Mouse (Mus musculus) large intestine, adult 2 months (tissue): ENCODE results near the gene Uxs1. TPM values are rescaled to one million over a fixed set of nuclear protein-coding genes. Genes with fewer than 3 reads are reported as not detected.

Experiments used
- DNase-seq: peaks from one replicate; pipeline ENCODE4 v3.0.0-alpha.2; 2012; ENCODE audit warnings: low read depth, low spot score
- WGBS: fragments of 180-500 bp; shearing (Covaris S2); methylation state at CpG from one replicate; pipeline ENCODE4 v1.1.7; 2018; 5-methylcytosine and 5-hydroxymethylcytosine counted together
- polyA plus RNA-seq: library from polyadenylated mRNA; depleted of rRNA; stranded (reverse); fragments of >200 nt; gene quantifications from 2 replicates; pipeline ENCODE4 v1.2.3, GENCODE M21; 2012; rRNA removed

The Uxs1 gene
- polyA plus RNA-seq, result 7.8 and 9.1 TPM in 2 replicates

DNA sequence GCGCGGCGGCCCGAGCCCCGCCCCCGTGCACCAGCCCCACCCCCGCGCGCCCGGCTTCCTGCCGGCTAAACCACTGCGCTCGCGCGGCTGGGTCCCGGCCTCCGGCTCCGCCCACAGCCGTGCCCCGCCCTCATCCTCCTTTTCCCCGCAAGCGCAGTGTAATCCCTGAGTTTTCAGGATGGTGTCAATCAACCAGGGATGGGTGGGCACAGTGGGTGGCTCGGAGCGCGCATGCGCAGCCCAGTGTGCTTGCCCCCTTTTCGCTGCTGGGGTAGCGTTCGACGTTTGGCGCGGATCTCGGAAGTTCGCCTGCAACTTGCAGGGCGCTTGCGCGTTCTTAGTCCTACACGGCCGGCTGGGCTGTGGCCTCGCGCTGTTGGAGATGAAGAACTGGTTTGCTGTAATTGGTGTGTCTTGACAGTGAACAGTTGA is at the start of gene Uxs1:
Uxs1 (minus strand) TSS at position 38 of the 432 bp plus-strand sequence.
- WGBS, result under 1% methylated on average over 40 of the region's 41 CpGs
- peak; percentile 84 for DNase-seq

DNA sequence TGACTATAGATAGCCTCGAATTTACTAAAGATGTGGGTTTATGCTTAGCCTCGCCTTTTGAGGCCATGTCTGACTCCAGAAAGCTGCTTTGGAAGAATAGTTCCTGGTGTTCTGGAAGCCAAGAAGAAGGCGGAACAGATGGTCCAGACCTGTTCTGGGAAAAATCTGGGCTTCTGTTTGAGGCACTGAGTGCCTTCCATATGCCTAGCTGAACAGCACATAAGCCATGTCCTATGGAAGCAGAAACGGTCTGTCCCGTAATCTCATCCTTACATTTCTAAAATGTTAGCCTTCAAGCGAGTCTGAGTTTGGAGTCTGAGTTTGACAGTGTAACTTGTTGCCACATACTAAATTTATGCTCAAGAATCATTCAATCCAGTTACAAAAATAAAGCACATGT is 49.6 kb upstream of the Uxs1 start:
- WGBS, result 90% methylated on average over 6 of the region's 6 CpGs
- no peak for DNase-seq

DNA sequence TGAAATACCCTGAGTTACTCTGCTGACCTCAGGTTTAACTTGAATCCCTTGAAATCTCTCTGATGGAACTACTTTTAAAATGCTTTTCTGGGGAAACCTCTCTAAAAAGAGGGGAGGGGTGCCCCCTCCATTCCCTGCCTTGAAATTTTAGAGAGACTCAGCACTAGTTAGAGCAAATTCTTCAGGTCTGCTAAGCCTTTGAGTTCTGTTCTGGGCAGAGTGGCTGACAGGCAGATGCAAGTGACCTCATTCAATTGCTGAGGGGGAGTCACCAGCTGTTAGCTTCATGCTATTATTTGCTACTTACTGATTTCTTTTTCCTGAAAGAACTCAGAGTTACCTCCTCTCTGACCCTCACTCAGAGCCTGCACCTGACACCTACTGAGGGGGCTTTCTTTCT is 43.5 kb upstream of the Uxs1 start:
- no peak for DNase-seq

DNA sequence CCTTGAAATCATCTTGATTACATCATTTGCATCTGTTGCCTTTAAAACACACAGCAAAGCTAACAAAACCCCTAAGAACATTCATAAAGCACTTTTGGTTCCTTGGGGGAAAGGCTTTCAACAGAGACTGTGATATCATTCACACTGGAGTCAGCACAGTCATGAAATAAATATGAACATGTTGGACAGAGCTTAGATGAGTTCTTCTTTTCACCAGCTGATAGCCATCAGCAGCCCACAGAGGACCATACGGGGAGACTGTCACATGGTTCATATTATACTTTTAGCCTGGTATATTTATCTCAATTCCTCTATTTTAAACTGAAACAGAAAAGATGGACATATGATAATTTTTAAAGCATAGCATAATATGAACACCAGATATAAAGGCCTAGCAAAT is 40.9 kb upstream of the Uxs1 start:
- no peak for DNase-seq
- WGBS, result 76% methylated on average over 1 of the region's 1 CpGs

DNA sequence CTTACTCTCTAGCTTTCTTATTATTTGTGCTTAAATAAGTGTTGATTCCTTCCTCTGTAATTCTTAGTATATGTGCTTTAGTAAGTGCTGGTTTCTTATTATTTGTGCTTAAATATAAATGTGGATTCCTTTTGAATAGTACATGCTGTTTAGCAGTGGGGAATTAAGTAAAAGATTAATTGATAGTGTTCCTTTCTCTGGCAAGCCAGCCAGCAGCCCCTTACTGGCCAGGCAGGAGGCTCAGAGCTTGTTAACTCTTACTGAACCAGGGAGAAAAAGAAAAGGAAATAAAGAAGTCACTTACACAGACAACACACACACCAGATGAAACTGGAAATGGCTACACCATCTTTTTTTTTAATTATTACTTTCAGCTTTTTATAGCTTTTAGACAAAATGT is 37.2 kb upstream of the Uxs1 start:
- DNase-seq, result no peak

DNA sequence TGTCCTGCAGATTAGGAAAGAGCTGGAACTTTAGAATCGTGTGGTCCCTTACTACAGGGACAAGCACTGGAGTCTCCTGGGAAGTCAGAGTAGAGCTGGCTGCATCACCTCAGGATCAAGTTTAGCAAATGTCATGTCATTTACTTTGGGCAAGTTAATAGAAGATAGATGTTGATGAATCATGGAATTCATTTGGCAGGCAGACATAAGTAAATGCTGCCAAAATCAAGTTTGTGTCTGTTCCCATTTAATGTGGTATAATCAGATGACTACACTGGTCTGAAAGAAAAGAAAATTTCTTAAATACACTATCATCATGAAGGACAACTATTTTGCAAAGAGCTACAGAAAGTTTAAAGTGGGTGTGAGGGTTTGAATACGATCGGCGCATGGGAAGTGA is 35.0 kb upstream of the Uxs1 start:
- no peak for DNase-seq
- WGBS, result 90% methylated on average over 4 of the region's 4 CpGs

DNA sequence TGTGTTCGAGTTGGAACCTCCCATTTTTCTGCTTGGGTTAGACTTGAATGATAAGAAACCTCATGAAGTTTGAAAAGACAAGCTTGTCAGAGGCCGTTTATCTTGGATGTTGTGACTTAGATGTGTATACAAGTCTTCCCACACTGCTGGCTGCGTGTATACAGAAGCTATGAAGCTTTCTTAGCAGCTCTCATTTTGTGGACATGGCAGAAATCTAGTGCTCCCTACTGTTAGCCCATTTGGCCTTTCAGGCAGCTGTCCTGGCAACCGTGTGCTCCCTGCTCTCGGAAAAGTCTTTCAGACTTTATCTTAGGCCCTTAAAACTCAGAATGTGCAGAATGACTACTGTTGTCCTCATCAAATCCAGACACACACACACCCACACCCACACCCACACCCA is 31.4 kb upstream of the Uxs1 start:
- DNase-seq, result no peak
- WGBS, result 56% methylated on average over 5 of the region's 5 CpGs

DNA sequence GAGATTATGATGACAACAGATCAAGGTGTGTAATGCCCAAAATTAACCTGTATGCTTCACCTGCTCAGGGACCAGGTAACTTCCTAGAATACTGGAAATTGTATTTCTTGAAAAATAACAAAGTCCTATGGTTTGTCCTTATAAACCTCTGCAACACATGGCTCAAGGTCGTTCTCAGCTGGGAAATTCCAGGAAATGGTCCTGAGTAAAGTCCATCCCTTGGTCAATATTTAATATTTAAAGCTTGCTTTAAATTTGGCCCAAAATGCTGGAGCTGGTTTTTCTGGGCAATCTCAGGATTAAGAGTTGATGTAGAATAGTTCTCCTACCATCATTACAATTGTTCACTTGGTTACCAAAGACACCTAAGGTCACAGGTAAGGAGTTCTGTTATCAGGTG is 30.1 kb upstream of the Uxs1 start:
- 51% methylated on average over 1 of the region's 1 CpGs for WGBS
- no peak for DNase-seq

DNA sequence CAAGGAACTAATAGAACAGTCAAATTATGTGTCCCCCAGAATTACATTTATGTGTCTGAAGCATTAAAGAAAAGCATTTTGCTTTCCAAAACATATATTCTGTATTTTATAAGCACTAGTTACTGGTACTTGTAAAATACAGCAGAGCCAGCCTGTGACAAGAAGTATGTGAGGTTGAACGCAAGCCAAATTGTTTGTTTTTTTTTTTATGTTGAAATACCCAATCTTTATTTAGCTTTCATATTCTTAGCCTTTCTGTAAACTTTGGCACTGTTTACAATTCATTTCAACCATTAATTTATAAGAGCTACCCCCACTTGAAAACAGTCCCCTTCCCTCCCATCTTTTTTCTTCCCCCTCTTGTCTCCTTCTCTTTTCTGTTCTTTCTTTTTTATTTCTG is 28.0 kb upstream of the Uxs1 start:
- DNase-seq, result no peak
- WGBS, result 54% methylated on average over 1 of the region's 1 CpGs

DNA sequence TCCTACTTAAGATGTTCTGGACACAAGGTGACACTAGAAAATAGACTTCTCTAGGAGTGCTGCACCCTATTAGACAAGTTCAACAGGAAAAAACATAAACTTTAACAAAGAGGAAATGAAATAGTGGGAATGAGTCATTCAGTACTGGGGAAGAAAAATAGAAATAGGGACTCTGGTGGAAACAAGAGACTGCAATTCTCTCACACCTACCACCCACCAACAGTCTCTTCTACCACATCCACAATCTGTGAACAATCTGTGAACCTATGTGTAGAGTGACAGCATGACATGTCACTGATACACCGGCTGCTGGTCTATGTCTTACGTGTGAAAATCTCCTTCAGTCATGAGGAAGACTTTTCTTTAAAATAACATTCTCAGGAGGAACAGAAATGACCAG is 15.8 kb upstream of the Uxs1 start:
- no peak for DNase-seq
- WGBS, result 90% methylated on average over 2 of the region's 2 CpGs

DNA sequence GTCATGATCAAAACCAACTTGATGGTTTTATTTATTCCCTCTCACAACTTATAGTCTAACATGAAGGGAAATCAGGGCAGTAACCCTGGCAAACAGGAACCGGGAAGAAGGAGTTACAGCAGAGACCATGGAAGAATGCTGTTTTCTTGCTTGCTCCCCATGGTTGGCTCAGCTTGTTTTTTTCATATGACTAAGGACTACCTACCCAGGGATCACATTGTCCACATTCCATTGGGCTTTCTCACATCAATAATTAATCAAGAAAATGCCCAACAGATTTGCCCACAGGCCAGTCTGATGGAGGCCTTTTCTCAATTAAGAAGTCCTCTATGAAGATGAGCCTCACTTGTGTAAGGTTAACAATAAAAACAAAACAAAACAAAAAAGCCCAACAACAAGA is 9.6 kb upstream of the Uxs1 start:
- no peak for DNase-seq
- WGBS, result 96% methylated on average over 1 of the region's 1 CpGs

DNA sequence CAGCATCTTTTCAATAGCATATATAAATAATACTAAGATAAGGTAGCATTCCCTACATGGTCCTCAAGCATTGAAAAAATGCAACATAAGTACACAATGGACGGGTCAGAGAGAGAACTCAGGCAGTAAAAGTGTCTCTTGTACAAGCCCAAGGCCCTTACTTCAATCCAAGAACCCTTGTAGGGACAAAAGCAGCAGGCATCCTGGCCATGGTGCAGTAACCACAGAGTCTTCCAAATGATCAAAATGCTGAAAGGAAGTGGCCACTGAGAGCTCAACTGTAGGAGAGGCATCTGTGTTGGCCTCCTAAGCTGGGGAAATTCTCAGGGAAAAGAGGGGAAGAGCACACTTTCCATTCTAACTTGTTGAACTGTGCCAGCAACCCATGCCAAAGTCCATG is 2.5 kb upstream of the Uxs1 start:
- WGBS, result 56% methylated on average over 1 of the region's 1 CpGs
- DNase-seq, result no peak

DNA sequence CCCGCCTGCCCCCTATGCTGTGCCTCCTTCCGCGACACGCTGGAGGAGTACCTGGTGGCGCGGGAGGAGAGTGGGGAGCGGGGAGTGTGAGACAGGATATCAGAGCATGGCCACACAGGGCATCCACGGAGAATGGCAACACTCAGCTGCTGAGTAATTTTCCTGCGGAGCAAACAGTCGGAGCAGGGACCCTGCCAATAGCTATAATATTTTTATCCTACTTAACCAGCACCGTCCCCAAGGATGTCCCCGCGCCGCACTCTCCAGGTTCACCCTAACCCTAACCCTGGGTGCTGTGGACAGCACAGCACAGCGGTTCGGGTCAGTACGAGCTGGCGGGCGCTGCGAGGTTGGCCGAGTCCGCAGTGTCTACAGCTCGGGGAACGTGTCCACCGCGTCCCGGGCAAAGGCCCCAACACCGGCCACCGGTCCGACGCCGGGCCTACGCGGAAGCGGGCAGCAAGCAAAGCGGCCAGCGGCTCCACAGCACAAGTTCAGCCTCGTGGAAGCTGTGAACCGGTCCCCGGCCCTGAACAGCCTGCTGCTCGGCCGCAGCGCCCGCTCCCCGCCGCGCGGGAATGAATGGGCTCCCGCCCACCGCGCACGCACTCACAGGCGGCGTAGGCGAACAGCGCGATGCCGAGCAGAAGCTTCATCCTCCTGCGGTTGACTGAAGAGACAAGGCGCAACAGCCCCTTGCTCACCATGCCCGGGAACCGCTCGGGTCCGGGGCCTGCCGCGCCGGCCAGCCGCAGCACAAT is 418 bp downstream of the Uxs1 start:
- no peak for DNase-seq

DNA sequence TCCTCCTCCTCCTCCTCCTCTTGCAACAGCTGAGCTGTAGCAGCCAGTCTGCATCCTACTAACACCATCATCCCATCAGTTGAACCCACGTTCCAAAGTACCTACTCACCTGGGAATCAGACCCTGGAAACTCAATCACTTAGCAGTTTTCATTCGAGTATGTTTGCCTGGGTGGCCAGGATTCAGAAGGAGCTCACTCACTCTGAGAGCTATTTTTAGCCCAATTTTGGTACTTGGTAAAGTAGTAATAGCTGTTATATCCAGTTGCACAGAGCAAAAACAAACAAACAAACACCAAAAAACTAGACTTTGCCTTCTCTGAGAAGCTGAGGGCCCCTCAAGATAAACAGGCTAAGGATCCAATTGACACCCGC is 985 bp downstream of the Uxs1 start:
- WGBS, result 0% methylated on average over 3 of the region's 3 CpGs
- no peak for DNase-seq

More for the DNA sequence above, 418 bp downstream of the Uxs1 start:
- WGBS, result under 1% methylated on average over 68 of the region's 68 CpGs

DNA sequence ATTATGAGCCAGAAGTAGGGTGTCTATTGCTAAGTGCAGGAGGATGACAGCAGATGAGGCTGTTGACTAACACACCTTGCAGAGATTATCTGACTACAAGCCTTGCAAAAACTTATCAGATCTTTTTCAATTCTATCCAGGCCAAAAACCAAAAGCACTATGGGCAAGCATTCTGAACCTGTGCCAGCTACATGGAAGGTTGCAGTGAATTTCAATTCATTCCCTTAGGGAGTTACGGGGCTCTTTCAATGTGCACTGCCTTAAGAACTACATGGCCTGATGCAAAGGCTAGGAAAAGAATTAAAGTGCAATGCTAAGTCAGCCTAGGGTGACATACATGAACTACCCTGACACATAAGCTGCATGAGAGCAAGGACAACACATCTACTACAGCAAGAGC is 4.2 kb downstream of the Uxs1 start:
- WGBS, result 98% methylated on average over 1 of the region's 1 CpGs
- no peak for DNase-seq

DNA sequence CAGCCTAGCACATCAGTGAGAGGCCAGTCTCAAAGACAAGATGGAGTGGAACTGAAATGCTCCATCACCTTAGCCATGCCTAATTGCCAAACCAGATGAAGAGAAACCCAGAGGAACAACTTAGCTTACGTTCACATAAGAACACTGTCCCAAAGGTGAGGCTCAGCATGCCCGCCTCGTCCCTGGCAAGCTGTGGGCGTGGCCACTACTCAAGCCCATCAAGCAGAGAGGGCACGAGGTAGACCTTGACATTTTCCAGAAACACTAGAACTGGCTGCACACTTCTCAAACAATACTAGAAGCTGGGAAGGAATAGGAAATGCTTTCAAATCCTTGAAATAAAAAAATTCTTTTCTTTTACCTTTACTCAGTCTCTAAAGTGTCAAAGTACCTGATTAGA is 5.0 kb downstream of the Uxs1 start:
- 45% methylated on average over 5 of the region's 5 CpGs for WGBS
- no peak for DNase-seq

DNA sequence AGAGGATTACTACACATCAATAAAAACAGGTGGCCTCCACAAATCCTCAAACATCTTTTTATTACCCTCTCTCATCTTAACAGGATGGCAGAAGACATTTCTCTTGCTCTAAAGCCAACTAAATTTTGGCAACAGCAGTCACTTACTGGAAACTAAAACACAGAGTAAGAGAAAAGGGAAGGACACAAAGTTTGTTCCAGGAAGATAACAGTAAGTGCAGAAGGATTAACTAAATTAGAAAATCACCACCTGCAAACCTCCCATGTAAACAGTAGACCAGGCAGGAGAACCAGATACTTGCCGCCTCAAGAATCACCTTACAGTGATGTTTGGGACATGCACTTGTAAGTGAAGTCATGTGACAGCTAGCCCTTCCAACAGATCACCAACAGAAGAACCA is 5.8 kb downstream of the Uxs1 start:
- no peak for DNase-seq
- 52% methylated on average over 1 of the region's 1 CpGs for WGBS

DNA sequence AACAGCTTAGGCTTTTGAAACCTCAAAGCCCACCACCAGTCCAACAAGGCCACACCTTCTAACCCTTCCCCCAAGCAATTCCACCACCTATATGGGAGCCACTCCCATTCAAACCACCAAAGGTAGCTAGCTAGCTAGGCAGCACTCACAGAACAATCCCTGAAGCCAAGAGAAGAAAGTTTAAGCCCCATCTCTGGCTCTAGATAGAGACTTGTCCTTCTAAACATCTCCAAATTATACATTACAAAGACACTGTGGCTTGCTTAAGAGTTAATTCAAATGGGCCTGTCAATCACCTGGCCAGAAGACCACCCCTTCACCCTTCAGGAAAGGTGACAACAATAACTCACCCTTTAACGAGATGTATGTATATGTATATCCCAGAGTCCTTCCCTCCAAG is 7.0 kb downstream of the Uxs1 start:
- no peak for DNase-seq
- 38% methylated on average over 1 of the region's 1 CpGs for WGBS

DNA sequence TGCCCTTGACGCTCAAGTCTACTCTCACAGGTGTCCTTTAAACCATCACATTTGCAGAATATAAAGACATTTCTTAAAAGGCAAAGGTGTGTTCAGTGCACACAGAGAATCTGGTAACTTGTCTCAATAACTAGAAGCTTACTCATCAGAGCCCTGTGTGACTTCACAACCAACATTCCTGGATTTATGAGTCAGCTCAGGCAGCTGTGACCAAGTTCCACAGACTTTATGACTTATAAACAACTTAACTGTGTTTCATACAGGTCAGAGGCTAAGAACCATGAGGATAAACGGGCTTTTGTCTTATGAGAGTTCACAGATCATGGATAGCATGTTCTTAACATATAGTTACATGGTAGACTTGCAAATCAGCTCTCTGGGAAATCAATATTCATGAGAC is 8.5 kb downstream of the Uxs1 start:
- peak; percentile 80 for DNase-seq
- 21% methylated on average over 2 of the region's 2 CpGs for WGBS

DNA sequence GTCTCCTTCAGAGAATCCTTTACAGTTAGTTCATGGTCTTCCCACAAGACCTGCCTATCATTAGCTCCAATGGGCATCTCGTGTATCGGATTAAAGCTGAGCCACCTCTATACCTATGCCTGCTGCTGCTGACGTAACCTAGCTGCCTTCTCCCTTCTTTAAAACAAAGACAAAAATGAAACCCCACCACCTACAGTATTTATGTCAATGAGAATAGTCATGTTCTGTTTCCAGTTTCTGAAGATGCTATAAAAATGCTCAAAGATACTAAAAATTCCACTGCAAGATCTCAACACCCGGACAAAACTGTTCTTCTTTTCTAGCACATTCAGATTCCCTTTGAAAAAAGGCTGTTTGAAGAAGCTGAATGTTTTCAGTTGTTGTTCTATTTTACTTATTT is 9.2 kb downstream of the Uxs1 start:
- WGBS, result 80% methylated on average over 4 of the region's 4 CpGs
- no peak for DNase-seq

DNA sequence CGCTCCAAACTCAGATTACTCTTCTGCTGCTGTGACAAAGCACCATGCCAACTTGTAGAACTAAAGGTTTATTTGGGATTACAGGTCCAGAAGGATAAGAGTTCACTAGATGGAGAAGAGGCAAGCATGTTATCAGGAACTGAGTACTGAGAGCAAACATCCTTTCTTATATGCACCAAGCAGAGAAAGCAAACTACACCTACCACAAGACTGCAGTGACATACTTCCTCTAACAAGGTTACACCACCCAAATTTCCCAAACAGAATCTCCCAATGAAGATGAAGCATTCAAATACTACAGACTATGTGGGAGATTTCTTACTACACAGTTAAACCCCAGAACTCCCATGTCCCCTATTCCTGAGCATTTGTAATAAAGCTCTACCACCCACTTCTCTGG is 15.8 kb downstream of the Uxs1 start:
- WGBS, result 95% methylated on average over 1 of the region's 1 CpGs
- no peak for DNase-seq

DNA sequence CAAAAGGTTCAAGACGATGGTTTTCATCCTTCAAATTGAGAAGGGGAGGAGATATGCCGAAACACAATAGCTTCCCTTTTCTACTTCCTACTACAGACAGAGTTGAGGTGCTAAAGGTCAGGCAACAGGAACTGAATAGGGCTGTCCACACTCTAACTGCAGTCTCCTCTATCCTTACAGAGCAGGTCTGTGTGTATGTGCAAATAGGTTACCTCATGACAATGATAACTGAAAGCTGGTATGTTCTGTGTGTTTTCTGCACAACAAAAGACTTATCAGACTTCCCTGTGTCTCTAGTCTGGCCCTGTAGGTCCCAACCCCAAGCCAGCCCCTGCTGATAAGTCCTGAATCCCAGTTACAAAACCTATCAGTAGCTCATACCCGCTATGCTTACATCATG is 16.5 kb downstream of the Uxs1 start:
- DNase-seq, result no peak
- WGBS, result 64% methylated on average over 3 of the region's 3 CpGs
